Mouse (Mus musculus) R1 (cell line): ENCODE results near the gene Rpl13a.

Experiments
- DNase-seq: peaks from one replicate; pipeline ENCODE4 v3.0.0-alpha.2; 2018; ENCODE audit warnings: low read depth, low spot score

Gene Rpl13a

GRCm38 (mm10) chr7:45135993-45136567 lies 7.5 kb upstream of the Rpl13a start, which contains the start of the genes Gm45713 and Flt3l:
TSS of gene Gm45713 (minus strand) at chr7:45136231.
TSS of gene Flt3l (minus strand) at chr7:45136432.
- DNase-seq, result peak; percentile 78

- no peak for DNase-seq
Observed at GRCm38 (mm10) chr7:45135370-45135769, 6.8 kb upstream of the Rpl13a start.

- DNase-seq, result peak; percentile 98
Observed at GRCm38 (mm10) chr7:45134544-45135026, 6.0 kb upstream of the Rpl13a start.

- peak; percentile 88 for DNase-seq
Observed at GRCm38 (mm10) chr7:45133446-45134159, 5.0 kb upstream of the Rpl13a start.

- DNase-seq, result no peak
Observed at GRCm38 (mm10) chr7:45131850-45132249, 3.3 kb upstream of the Rpl13a start.

- peak; percentile 46 for DNase-seq
Observed at GRCm38 (mm10) chr7:45129776-45130512, 1.4 kb upstream of the Rpl13a start.

- DNase-seq, result peak; percentile 46
Observed at GRCm38 (mm10) chr7:45129318-45129717, 757 bp upstream of the Rpl13a start.

- no peak for DNase-seq
Observed at GRCm38 (mm10) chr7:45127700-45128224, 799 bp downstream of the Rpl13a start.

GRCm38 (mm10) chr7:45126844-45127699 lies 1.5 kb downstream of the Rpl13a start:
- DNase-seq, result peak; percentile 54

- no peak for DNase-seq
Observed at GRCm38 (mm10) chr7:45126147-45126843, 2.3 kb downstream of the Rpl13a start.

GRCm38 (mm10) chr7:45125649-45126048 lies 2.9 kb downstream of the Rpl13a start:
- peak; percentile 38 for DNase-seq

GRCm38 (mm10) chr7:45125144-45125600 lies 3.4 kb downstream of the Rpl13a start:
- DNase-seq, result peak; percentile 86

- peak; percentile 99 for DNase-seq
Observed at GRCm38 (mm10) chr7:45124224-45125143, 4.1 kb downstream of the Rpl13a start, which contains the start of gene Rps11. TSS of gene Rps11 (minus strand) at chr7:45124439.

GRCm38 (mm10) chr7:45123186-45123570 lies 5.4 kb downstream of the Rpl13a start:
- DNase-seq, result peak; percentile 61

GRCm38 (mm10) chr7:45122561-45123185 lies 5.9 kb downstream of the Rpl13a start:
- DNase-seq, result no peak

- DNase-seq, result no peak
Observed at GRCm38 (mm10) chr7:45121966-45122365, 6.6 kb downstream of the Rpl13a start.

GRCm38 (mm10) chr7:45121404-45121803 lies 7.2 kb downstream of the Rpl13a start:
- DNase-seq, result peak; percentile 78

- no peak for DNase-seq
Observed at GRCm38 (mm10) chr7:45119780-45120709, 8.5 kb downstream of the Rpl13a start.
